Mouse (Mus musculus): ENCODE results near the gene Aldh1l1. TPM values are rescaled to one million over a fixed set of nuclear protein-coding genes. Genes with fewer than 3 reads are reported as not detected.

Aldh1l1 gene
- total and polyA plus RNA-seq, 3 experiments, result 0.11 to 0.13 TPM; not detected in 1

DNA sequence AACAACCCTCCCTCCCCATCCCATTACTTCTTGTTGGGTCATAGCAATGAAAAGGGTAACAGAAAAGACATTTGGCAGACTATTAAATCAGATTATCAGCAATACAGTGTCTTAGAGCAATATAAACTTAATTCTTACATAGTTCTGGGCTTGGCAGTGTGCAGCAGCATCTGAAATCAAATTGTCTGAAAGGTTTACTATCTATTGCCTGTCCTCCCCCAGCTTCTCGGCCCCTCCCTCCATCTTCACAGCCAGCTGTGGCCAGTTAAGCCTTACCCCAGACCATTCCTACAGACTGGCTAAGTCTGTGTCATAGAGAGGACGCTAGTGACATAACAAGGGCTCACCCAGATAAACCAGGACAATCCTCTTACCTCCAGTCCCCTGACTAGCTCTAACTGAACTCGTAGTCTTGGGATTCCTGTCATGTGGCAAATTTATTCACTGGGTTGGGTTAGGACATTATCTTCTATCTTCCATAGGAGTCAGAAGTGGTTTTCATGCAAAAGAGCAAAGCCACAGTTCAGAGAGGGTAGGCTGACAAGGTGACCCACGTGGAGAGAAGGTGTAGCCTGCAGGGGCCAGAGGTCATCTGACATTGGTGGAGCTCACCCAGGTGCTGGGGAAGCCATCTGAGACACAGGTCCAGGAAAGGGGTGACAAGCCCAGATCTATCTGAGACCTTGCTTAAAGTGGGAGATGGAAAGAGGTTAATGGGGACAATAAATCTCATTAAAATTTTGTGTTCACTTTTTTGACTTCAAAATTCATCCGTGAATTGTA, 27.0 kb downstream of the Aldh1l1 start:
- DNase-seq (ENCODE audit: extremely low read depth), result no peak
- H3K79me2 ChIP-seq (replicated peaks; ENCODE audit: control insufficient read depth, extremely low read depth, insufficient read depth, poor library complexity, severe bottlenecking), result no peaks in the 10 kb centered on the region
- H3K27ac ChIP-seq (ENCODE audit: insufficient read depth, low read depth), result no peak overlapping the region
- dilution Hi-C loops (cut with MboI; ENCODE audit: extremely low pct_ligation_motif_present, extremely low pct_unique_long_range_greater_than_20kb, low sequenced_read_pairs), result no loop called here
- in situ Hi-C loops (cut with MboI; ENCODE audit: low pct_ligation_motif_present, low pct_unique_long_range_greater_than_20kb, low sequenced_read_pairs), result no loop called here
- H3K4me1 ChIP-seq (ENCODE audit: control insufficient read depth in 1 of 2, insufficient read depth in 2 of 2), result no peaks in the 10 kb centered on the region
- H3K9ac ChIP-seq (ENCODE audit: insufficient read depth, low read depth), result no peak overlapping the region
- H3K36me3 ChIP-seq (replicated peaks in 1 of 2; ENCODE audit: control insufficient read depth in 1 of 2, insufficient read depth in 1 of 2, low read length in 1 of 2), result no peaks in the 10 kb centered on the region
- H3K9me3 ChIP-seq (replicated peaks; ENCODE audit: low read length), result no peaks in the 10 kb centered on the region
- no peak overlapping the region for H3K4me2 ChIP-seq (ENCODE audit: insufficient read depth, low read depth, poor library complexity, severe bottlenecking)
- TF ChIP-seq PAX5 (IDR thresholded peaks at IDR 0.05; ENCODE audit: low read length) (no peak), UBTF (IDR thresholded peaks at IDR 0.05; ENCODE audit: low read depth, low read length) (no peak), RAD21 (IDR thresholded peaks at IDR 0.05; ENCODE audit: low read depth, low read length) (no peak), ZNF384 (IDR thresholded peaks at IDR 0.05; ENCODE audit: low read depth, low read length) (no peak), RCOR1 (conservative IDR thresholded peaks at IDR 0.05; ENCODE audit: low read depth, low read length) (no peak), ETS1 (conservative IDR thresholded peaks at IDR 0.05; ENCODE audit: low read depth, low read length) (no peak), HCFC1 (IDR thresholded peaks at IDR 0.05; ENCODE audit: low read depth, low read length) (no peak), BHLHE40 (IDR thresholded peaks at IDR 0.05; ENCODE audit: low read depth, low read length) (no peak), ZC3H11A (IDR thresholded peaks at IDR 0.05; ENCODE audit: low read depth, low read length) (no peak), POLR2A (IDR thresholded peaks at IDR 0.05; ENCODE audit: low read depth, low read length) (no peak), CHD1 (IDR thresholded peaks at IDR 0.05; ENCODE audit: low read depth, low read length) (no peak), CTCF (conservative IDR thresholded peaks at IDR 0.05 in 1 of 2, IDR thresholded peaks at IDR 0.05 in 1 of 2; ENCODE audit: low read depth in 2 of 2, low read length in 2 of 2) (no peak), ZMIZ1 (IDR thresholded peaks at IDR 0.05; ENCODE audit: low read depth, low read length) (no peak), TBP (conservative IDR thresholded peaks at IDR 0.05; ENCODE audit: low read depth, low read length) (no peak), JUN (IDR thresholded peaks at IDR 0.05; ENCODE audit: insufficient read depth, low read depth, low read length) (no peak), SMC3 (IDR thresholded peaks at IDR 0.05; ENCODE audit: low read depth, low read length) (no peak), CHD2 (IDR thresholded peaks at IDR 0.05; ENCODE audit: low read length) (no peak), IRF4 (IDR thresholded peaks at IDR 0.05; ENCODE audit: low read depth, low read length) (no peak)
- H3K4me3 ChIP-seq (replicated peaks in 1 of 3; ENCODE audit: low read depth in 2 of 3, low read length in 2 of 3, poor library complexity in 1 of 3), result no peak overlapping the region
- peaks cover 69% of the 10 kb centered on the region for H3K27me3 ChIP-seq (replicated peaks)

- Histone ChIP-seq H3K4me2 (ENCODE audit: insufficient read depth, low read depth, poor library complexity, severe bottlenecking) (no peak overlapping the region), H3K79me2 (replicated peaks; ENCODE audit: control insufficient read depth, extremely low read depth, insufficient read depth, poor library complexity, severe bottlenecking) (no peaks in the 10 kb centered on the region), H3K27ac (ENCODE audit: insufficient read depth, low read depth) (no peak overlapping the region), H3K4me3 (replicated peaks in 1 of 3; ENCODE audit: low read depth in 2 of 3, low read length in 2 of 3, poor library complexity in 1 of 3) (no peak overlapping the region), H3K27me3 (replicated peaks) (peaks cover 58% of the 10 kb centered on the region), H3K9ac (ENCODE audit: insufficient read depth, low read depth) (no peak overlapping the region), H3K4me1 (ENCODE audit: control insufficient read depth in 1 of 2, insufficient read depth in 2 of 2) (no peaks in the 10 kb centered on the region), H3K9me3 (replicated peaks; ENCODE audit: low read length) (peaks cover 2% of the 10 kb centered on the region), H3K36me3 (replicated peaks in 1 of 2; ENCODE audit: control insufficient read depth in 1 of 2, insufficient read depth in 1 of 2, low read length in 1 of 2) (no peaks in the 10 kb centered on the region)
- no peak for TF ChIP-seq TCF12 (IDR thresholded peaks at IDR 0.05; ENCODE audit: low read depth, low read length)
- dilution Hi-C loops (cut with MboI; ENCODE audit: extremely low pct_ligation_motif_present, extremely low pct_unique_long_range_greater_than_20kb, low sequenced_read_pairs) (no loop called here), in situ Hi-C loops (cut with MboI; ENCODE audit: low pct_ligation_motif_present, low pct_unique_long_range_greater_than_20kb, low sequenced_read_pairs) (no loop called here)
- DNase-seq (ENCODE audit: extremely low read depth), result no peak
Measured at GRCm38 (mm10) chr6:90514369-90514768, 28.1 kb downstream of the Aldh1l1 start.

All from CH12.LX (cell line).